Mouse (Mus musculus): ENCODE measurements around the gene Tbcb.

DNA sequence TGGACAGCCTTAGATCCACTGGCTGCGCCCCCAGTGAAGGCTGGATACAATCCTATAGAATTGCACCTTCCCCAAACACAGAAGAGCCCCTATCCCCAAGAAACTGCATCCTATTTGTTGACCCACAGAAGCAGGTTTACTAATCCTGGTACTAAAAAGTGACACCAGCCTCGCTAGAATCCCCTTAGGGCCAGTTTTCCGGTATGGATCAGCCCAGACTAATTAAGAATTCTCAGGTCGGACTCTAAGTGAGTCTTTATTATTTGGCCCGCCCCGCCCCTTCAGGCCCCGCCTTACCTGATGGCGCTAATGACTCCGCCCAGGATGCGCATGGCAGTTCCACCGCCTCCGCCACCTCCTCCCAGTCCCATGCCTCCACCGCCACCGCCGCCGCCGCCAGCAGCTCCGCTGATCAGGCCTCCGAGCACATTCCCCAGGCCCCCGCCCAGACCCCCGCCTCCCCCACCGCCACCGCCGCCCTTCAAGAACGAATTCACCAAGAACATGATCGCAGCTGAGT is 38.4 kb downstream of the Tbcb start:
- no peak for TF ChIP-seq TAL1 (IDR thresholded peaks at IDR 0.05; ENCODE audit: low read length)
- no peak for TF ChIP-seq GATA1 (IDR thresholded peaks at IDR 0.05; ENCODE audit: low read length)
